Mouse (Mus musculus) myocyte (in vitro differentiated cells): ENCODE data around the gene Hist1h3g.

Experiments
- CEBPB ChIP-seq: IDR thresholded peaks from 2 replicates; pipeline ENCODE4 v1.6.1; 2011; ENCODE audit warnings: mild to moderate bottlenecking, moderate library complexity; ENCODE audit not compliant: poor library complexity, insufficient read depth, severe bottlenecking
- E2F4 ChIP-seq: IDR thresholded peaks from one replicate; pipeline ENCODE4 v1.6.1; 2011; ENCODE audit warnings: mild to moderate bottlenecking, control low read depth, moderate library complexity; ENCODE audit not compliant: insufficient read depth
- MAX ChIP-seq: IDR thresholded peaks from one replicate; pipeline ENCODE4 v1.6.1; 2011; ENCODE audit warnings: low read depth, mild to moderate bottlenecking, control low read depth
- MYOD1 ChIP-seq, 3 experiments: IDR thresholded peaks; one replicate each; pipeline ENCODE4 v1.6.1; 2011; ENCODE audit warnings: control low read depth in 2 of 3, low read depth in 2 of 3, mild to moderate bottlenecking in 2 of 3, moderate library complexity in 1 of 3; ENCODE audit not compliant: insufficient read length in 2 of 3, control insufficient read depth in 1 of 3
- MYOG ChIP-seq, 3 experiments: IDR thresholded peaks; one replicate each; pipeline ENCODE4 v1.6.1; 2011; ENCODE audit warnings: control low read depth in 2 of 3, low read depth in 2 of 3, mild to moderate bottlenecking in 2 of 3; ENCODE audit not compliant: insufficient read length in 2 of 3, control insufficient read depth in 1 of 3, insufficient read depth in 1 of 3
- POLR2A ChIP-seq: IDR thresholded peaks from one replicate; pipeline ENCODE4 v1.6.1; 2011; ENCODE audit warnings: low read depth, mild to moderate bottlenecking, control low read depth, moderate library complexity; ENCODE audit not compliant: insufficient read length
- POLR2AphosphoS2 ChIP-seq: IDR thresholded peaks from one replicate; pipeline ENCODE4 v1.6.1; 2011; ENCODE audit warnings: low read depth, control low read depth; ENCODE audit not compliant: insufficient read length
- REST ChIP-seq: IDR thresholded peaks from one replicate; pipeline ENCODE4 v1.6.1; 2011; ENCODE audit warnings: mild to moderate bottlenecking, control low read depth, moderate library complexity; ENCODE audit not compliant: insufficient read depth, insufficient read length
- SRF ChIP-seq: IDR thresholded peaks from one replicate; pipeline ENCODE4 v1.6.1; 2011; ENCODE audit warnings: low read depth; ENCODE audit not compliant: control insufficient read depth, insufficient read length
- TCF12 ChIP-seq: IDR thresholded peaks from one replicate; pipeline ENCODE4 v1.6.1; 2011; ENCODE audit warnings: mild to moderate bottlenecking, control low read depth; ENCODE audit not compliant: poor library complexity, insufficient read depth, severe bottlenecking
- TCF3 ChIP-seq: IDR thresholded peaks from one replicate; pipeline ENCODE4 v1.6.1; 2011; ENCODE audit warnings: low read depth, control low read depth; ENCODE audit not compliant: insufficient read length
- USF1 ChIP-seq: IDR thresholded peaks from one replicate; pipeline ENCODE4 v1.6.1; 2011; ENCODE audit warnings: low read depth, mild to moderate bottlenecking, control low read depth, moderate library complexity

DNA sequence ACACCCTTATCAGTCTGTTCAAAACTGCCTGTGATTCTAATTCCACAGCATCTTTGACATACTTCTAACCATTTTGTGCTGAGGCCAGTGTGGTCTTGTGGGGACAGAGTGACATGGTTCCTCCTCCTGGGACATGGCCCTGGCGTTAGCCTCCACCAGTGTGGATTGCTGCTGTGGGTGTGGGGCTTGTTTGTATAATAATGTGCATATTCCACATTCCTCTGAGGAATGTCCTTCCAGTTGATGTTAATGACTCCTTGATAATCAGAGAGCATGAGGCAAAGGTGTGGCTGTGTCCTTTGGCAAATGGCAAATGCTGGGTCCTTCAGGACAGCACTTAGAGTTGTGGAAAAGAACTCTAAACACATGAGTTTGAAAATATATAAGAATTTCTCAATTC, 21.7 kb upstream of the Hist1h3g start:
- TF ChIP-seq POLR2A (no peak), TCF3 (no peak), POLR2AphosphoS2 (no peak), TCF12 (no peak), MYOG (IDR thresholded peaks at IDR 0.05; ENCODE audit: control insufficient read depth in 1 of 3, insufficient read depth in 1 of 3, insufficient read length in 2 of 3, low read depth in 2 of 3) (no peak), MAX (no peak), USF1 (no peak), CEBPB (no peak), REST (no peak), E2F4 (no peak), MYOD1 (IDR thresholded peaks at IDR 0.05; ENCODE audit: control insufficient read depth in 1 of 3, insufficient read length in 2 of 3, low read depth in 2 of 3) (no peak), SRF (no peak)
